Comparison of ENCODE assay signal across 29 mouse cellular contexts in the genomic region with DNA sequence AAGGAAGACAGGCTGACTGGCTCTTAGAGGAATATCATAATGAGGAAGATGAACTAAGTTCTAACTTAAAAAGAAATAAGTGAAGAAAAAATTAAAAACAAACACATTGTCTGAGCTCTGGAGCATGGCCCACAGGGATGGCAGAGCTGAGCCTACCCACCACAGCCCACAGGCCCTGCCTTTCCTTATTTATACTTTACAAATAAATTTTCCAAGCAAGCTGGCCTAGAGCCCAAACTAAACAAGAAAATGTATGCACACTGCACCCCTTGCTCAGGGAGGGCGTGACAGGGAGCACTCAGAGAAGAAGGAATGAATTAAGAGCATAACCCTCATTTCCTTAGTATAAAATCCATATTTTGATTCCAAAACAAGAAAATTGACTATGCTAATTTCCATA.
DNase-seq lines count a peak whose midpoint lies in the region; ATAC-seq and TF ChIP-seq lines count a peak whose summit lies in the region.
"Had no signal": no experiment of that assay in that cellular context is flagged by ENCODE, and none has a peak within 500 bp of the region (broad histone marks: within the 10 kb centered on the region; RNA-seq: fewer than 3 reads in every experiment).

No protein-coding gene starts in this region.

- no peak overlapping the region for H3K4me3 ChIP-seq in embryonic facial prominence, embryonic 13.5 days
- no peak overlapping the region for H3K4me3 ChIP-seq in embryonic facial prominence, embryonic 10.5 days
- no peak overlapping the region for H3K4me3 ChIP-seq in heart, embryonic 10.5 days
- no peak overlapping the region for H3K4me3 ChIP-seq in lung, embryonic 14.5 days (ENCODE audit: low read depth, low read length)
- no peak overlapping the region for H3K4me3 ChIP-seq in hindbrain, embryonic 12.5 days
- H3K4me3 ChIP-seq: embryonic facial prominence, embryonic 12.5 days; erythroblast, embryonic 14.5 days; forebrain, embryonic 10.5 days; forebrain, embryonic 12.5 days had no signal

- no peak overlapping the region for H3K9ac ChIP-seq in embryonic facial prominence, embryonic 13.5 days
- H3K9ac ChIP-seq in lung, embryonic 14.5 days, result no peak overlapping the region
- no peak overlapping the region for H3K9ac ChIP-seq in hindbrain, embryonic 12.5 days
- H3K9ac ChIP-seq: embryonic facial prominence, embryonic 12.5 days; forebrain, embryonic 12.5 days had no signal

- WGBS in embryonic facial prominence, embryonic 13.5 days, result 41% methylated on average over 1 of the region's 1 CpGs
- WGBS in embryonic facial prominence, embryonic 10.5 days, result 83% methylated on average over 1 of the region's 1 CpGs
- 91% methylated on average over 1 of the region's 1 CpGs for WGBS in heart, embryonic 10.5 days
- 40% methylated on average over 1 of the region's 1 CpGs for WGBS in lung, embryonic 14.5 days
- 73% methylated on average over 1 of the region's 1 CpGs for WGBS in hindbrain, embryonic 12.5 days

- peak; percentile 71; the same call in 1 of the 2 replicates for ATAC-seq in embryonic facial prominence, embryonic 13.5 days (ENCODE audit: insufficient number of reproducible peaks, insufficient read depth, low FRiP score, low TSS enrichment, low read depth)
- ATAC-seq in lung, embryonic 14.5 days (ENCODE audit: insufficient read depth), result no peak
- no peak for ATAC-seq in hindbrain, embryonic 12.5 days (ENCODE audit: low FRiP score)
- ATAC-seq: activated CD4-positive, CD25-positive, alpha-beta regulatory T cell, adult 4 months; CD4-positive, CD25-positive, alpha-beta regulatory T cell, adult 4 months; forebrain, embryonic 14.5 days; forebrain, embryonic 16.5 days; Patski had no signal

- no peak for DNase-seq in embryonic facial prominence, embryonic 10.5 days (ENCODE audit: low spot score)
- peak; percentile 6 for DNase-seq in heart, embryonic 10.5 days (ENCODE audit: low spot score)
- DNase-seq in heart, postnatal 25 days (ENCODE audit: low spot score), result no peak
- DNase-seq in lung, embryonic 14.5 days, result peak; percentile 51
- DNase-seq in lung, postnatal 4 days, result no peak
- DNase-seq in skeletal muscle tissue, adult 2 months (ENCODE audit: low read depth, low spot score), result peak; percentile 24
- DNase-seq: adrenal gland, adult 8-10 months; adrenal gland, postnatal 14 days; adrenal gland, postnatal 36 days; B cell, adult 2 months; cerebellum, adult 11-12 months; cerebellum, adult 8-10 months; cerebellum, adult 9-11 months; cerebellum, postnatal 14 days; cerebellum, postnatal 36 days; embryo, embryonic 11 days had no signal

- H3K27ac ChIP-seq in embryonic facial prominence, embryonic 13.5 days, result peak overlapping the region; percentile 28; the same call in 1 of the 2 replicates
- H3K27ac ChIP-seq in embryonic facial prominence, embryonic 10.5 days (replicated peaks), result no peak overlapping the region
- H3K27ac ChIP-seq in heart, embryonic 10.5 days, result no peak overlapping the region
- H3K27ac ChIP-seq in lung, embryonic 14.5 days (ENCODE audit: low read depth), result no peak overlapping the region
- H3K27ac ChIP-seq in hindbrain, embryonic 12.5 days, result no peak overlapping the region
- H3K27ac ChIP-seq: embryonic facial prominence, embryonic 12.5 days; forebrain, embryonic 10.5 days; forebrain, embryonic 12.5 days had no signal

- intact Hi-C loops in heart, postnatal 25 days (cut with DNase I), result no loop called here

- no peaks in the 10 kb centered on the region for H3K9me3 ChIP-seq in embryonic facial prominence, embryonic 13.5 days
- no peaks in the 10 kb centered on the region for H3K9me3 ChIP-seq in embryonic facial prominence, embryonic 10.5 days
- no peaks in the 10 kb centered on the region for H3K9me3 ChIP-seq in heart, embryonic 10.5 days
- H3K9me3 ChIP-seq in lung, embryonic 14.5 days (ENCODE audit: low read depth, low read length), result no peaks in the 10 kb centered on the region
- H3K9me3 ChIP-seq in hindbrain, embryonic 12.5 days (replicated peaks), result no peaks in the 10 kb centered on the region
- H3K9me3 ChIP-seq: embryonic facial prominence, embryonic 12.5 days; forebrain, embryonic 10.5 days; forebrain, embryonic 12.5 days; G1E had no signal

- H3K27me3 ChIP-seq in embryonic facial prominence, embryonic 13.5 days, result peaks cover 6% of the 10 kb centered on the region; the same call in 1 of the 2 replicates
- 0 out of 2 replicates have a peak, but pooled peaks cover 13% of the 10 kb centered on the region for H3K27me3 ChIP-seq in embryonic facial prominence, embryonic 10.5 days (replicated peaks; ENCODE audit: low read depth, poor library complexity, severe bottlenecking)
- H3K27me3 ChIP-seq in heart, embryonic 10.5 days (ENCODE audit: insufficient read depth, poor library complexity, severe bottlenecking), result peaks cover 6% of the 10 kb centered on the region
- no peaks in the 10 kb centered on the region for H3K27me3 ChIP-seq in lung, embryonic 14.5 days (ENCODE audit: insufficient read depth, low read length)
- no peaks in the 10 kb centered on the region for H3K27me3 ChIP-seq in hindbrain, embryonic 12.5 days
- H3K27me3 ChIP-seq: CH12.LX; embryonic facial prominence, embryonic 12.5 days; forebrain, embryonic 12.5 days had no signal

- peaks cover 21% of the 10 kb centered on the region for H3K4me1 ChIP-seq in embryonic facial prominence, embryonic 13.5 days
- H3K4me1 ChIP-seq in embryonic facial prominence, embryonic 10.5 days, result peaks cover 11% of the 10 kb centered on the region
- peaks cover 12% of the 10 kb centered on the region for H3K4me1 ChIP-seq in heart, embryonic 10.5 days
- H3K4me1 ChIP-seq in lung, embryonic 14.5 days (ENCODE audit: insufficient read depth), result 0 out of 2 replicates have a peak, but pooled peaks cover 1% of the 10 kb centered on the region
- H3K4me1 ChIP-seq in hindbrain, embryonic 12.5 days, result peaks cover 6% of the 10 kb centered on the region

- no peaks in the 10 kb centered on the region for H3K36me3 ChIP-seq in embryonic facial prominence, embryonic 13.5 days
- no peaks in the 10 kb centered on the region for H3K36me3 ChIP-seq in embryonic facial prominence, embryonic 10.5 days (replicated peaks)
- H3K36me3 ChIP-seq in heart, embryonic 10.5 days, result no peaks in the 10 kb centered on the region
- no peaks in the 10 kb centered on the region for H3K36me3 ChIP-seq in lung, embryonic 14.5 days (ENCODE audit: insufficient read depth)
- no peaks in the 10 kb centered on the region for H3K36me3 ChIP-seq in hindbrain, embryonic 12.5 days
- H3K36me3 ChIP-seq: embryonic facial prominence, embryonic 12.5 days; forebrain, embryonic 10.5 days; forebrain, embryonic 12.5 days; G1E had no signal

- TF ChIP-seq CTCF in lung, embryonic 14.5 days (IDR thresholded peaks at IDR 0.05; ENCODE audit: low read depth), result no peak

- H3K4me2 ChIP-seq in embryonic facial prominence, embryonic 13.5 days, result no peak overlapping the region
- H3K4me2 ChIP-seq in lung, embryonic 14.5 days, result no peak overlapping the region
- no peak overlapping the region for H3K4me2 ChIP-seq in hindbrain, embryonic 12.5 days (replicated peaks)
- H3K4me2 ChIP-seq: embryonic facial prominence, embryonic 12.5 days; forebrain, embryonic 12.5 days had no signal

Comparison
In these comparisons a context has a peak if more than half of its experiments do, and no peak if none do; other contexts are left out.
1. DNase-seq: peak in heart, embryonic 10.5 days (single experiment), lung, embryonic 14.5 days (single experiment) and skeletal muscle tissue, adult 2 months (single experiment); none in embryonic facial prominence, embryonic 10.5 days (single experiment), heart, postnatal 25 days (single experiment) and lung, postnatal 4 days (0 of 2).